Mouse (Mus musculus) gastrocnemius, postnatal 10 days (tissue): ENCODE data around the gene Dmrtb1. TPM values are rescaled to one million over a fixed set of nuclear protein-coding genes. Genes with fewer than 3 reads are reported as not detected.

Experiments used
- microRNA-seq, 2 experiments: library from miRNA; unstranded; fragments of <30 nt; microRNA quantifications; one replicate each; pipeline ENCODE4 v1.2.0; 2021
- total RNA-seq, 2 experiments: library from RNA; stranded (reverse); gene quantifications; 2 replicates each; pipeline ENCODE4 v1.2.3; 2021

Dmrtb1 gene
- total RNA-seq, 2 experiments from 2014 or later, result not detected

Small RNAs within 50 kb of the gene (microRNA-seq; reads per million reads assigned to microRNA genes)
- 0 reads per million in 2 experiments for gene Gm25123

Other genes starting within 250 kb of the Dmrtb1 start
- gene Glis1, start 249.6 kb downstream of the Dmrtb1 start, total RNA-seq, result 1 to 10 TPM in 1 of 2 experiments, under 1 TPM in 1; 0.93 to 1.4 TPM
- 1 to 10 TPM in 1 of 2 experiments, under 1 TPM in 1; 0.99 to 1.7 TPM for gene Lrp8, start 118.0 kb upstream of the Dmrtb1 start, total RNA-seq
- 10 to 100 TPM; 38.6 to 41.3 TPM for gene Magoh, start 195.5 kb upstream of the Dmrtb1 start, total RNA-seq
- 10 to 100 TPM; 57.6 to 65.4 TPM for gene 0610037L13Rik, start 205.6 kb upstream of the Dmrtb1 start, total RNA-seq
- 10 to 100 TPM; 45.4 to 46.0 TPM for gene Cpt2, start 239.4 kb upstream of the Dmrtb1 start, total RNA-seq